Mouse (Mus musculus): ENCODE measurements around the gene Sik3. TPM values are rescaled to one million over a fixed set of nuclear protein-coding genes. Genes with fewer than 3 reads are reported as not detected.

Gene Sik3
- polyA plus RNA-seq, 1 experiment from 2014 or later, result 10.8 TPM

DNA sequence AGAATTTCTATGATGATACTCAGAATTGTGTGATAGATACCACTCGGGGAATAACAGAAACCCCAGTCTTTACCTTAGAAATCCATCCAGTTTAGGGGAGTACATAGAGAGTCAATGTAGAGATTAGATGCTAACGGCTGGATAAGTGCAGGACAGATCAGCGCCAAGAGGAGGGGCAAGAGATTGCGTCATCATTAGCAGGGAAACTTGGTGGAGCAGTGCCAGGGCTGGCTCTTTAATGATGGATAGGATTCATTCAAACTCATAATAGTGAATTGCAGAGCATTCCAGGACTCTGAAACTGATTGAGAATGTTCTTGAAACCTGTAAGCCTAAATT is 27.4 kb upstream of the Sik3 start:
- H3K36me3 ChIP-seq (ENCODE audit: control insufficient read depth, insufficient read depth, low read length), result no peaks in the 10 kb centered on the region
- DNase-seq (ENCODE audit: low spot score), result peak; percentile 40

DNA sequence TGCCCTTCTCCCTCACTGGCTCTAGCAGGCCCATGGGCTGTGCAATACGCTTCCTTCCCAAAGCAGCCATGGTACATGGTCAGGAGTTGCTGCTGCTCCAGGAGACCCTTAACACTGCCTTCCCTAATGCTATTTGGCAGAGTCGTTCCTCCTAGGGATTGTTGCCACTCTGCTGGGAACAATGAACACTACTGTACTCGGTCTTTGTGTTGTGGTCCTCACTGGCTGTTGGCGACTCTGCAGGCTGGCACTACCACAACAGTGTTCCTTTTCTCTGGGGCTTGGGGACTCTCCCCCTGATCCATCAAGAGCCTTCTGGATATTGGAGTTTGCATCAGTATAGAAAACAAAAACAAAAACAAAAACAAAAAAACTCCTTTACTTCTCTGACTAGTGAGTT is 13.6 kb upstream of the Sik3 start:
- Histone ChIP-seq H3K27ac (ENCODE audit: low read depth, low read length) (no peak overlapping the region), H3K27me3 (ENCODE audit: control insufficient read depth, insufficient read depth, low read length) (no peaks in the 10 kb centered on the region), H3K9me3 (ENCODE audit: control insufficient read depth, low read length) (no peaks in the 10 kb centered on the region), H3K4me2 (ENCODE audit: low read depth) (no peak overlapping the region), H3K9ac (ENCODE audit: low read length) (no peak overlapping the region), H3K4me1 (ENCODE audit: control insufficient read depth, insufficient read depth, low read length) (no peaks in the 10 kb centered on the region), H3K36me3 (ENCODE audit: control insufficient read depth, insufficient read depth, low read length) (no peaks in the 10 kb centered on the region), H3K4me3 (ENCODE audit: low read depth, low read length) (no peak overlapping the region)
- 78% methylated on average over 4 of the region's 4 CpGs for WGBS
- ATAC-seq (ENCODE audit: insufficient read depth, low FRiP score, low TSS enrichment), result no peak
- DNase-seq (ENCODE audit: low spot score), result no peak

More for the DNA sequence above, 27.4 kb upstream of the Sik3 start:
- 1% methylated on average over 4 of the region's 4 CpGs for WGBS
- peak overlapping the region; percentile 98 for H3K9ac ChIP-seq (ENCODE audit: low read length)
- H3K27ac ChIP-seq (ENCODE audit: low read depth, low read length), result peak overlapping the region; percentile 93
- peak overlapping the region; percentile 71 for H3K4me2 ChIP-seq (ENCODE audit: low read depth)
- no peaks in the 10 kb centered on the region for H3K27me3 ChIP-seq (ENCODE audit: control insufficient read depth, insufficient read depth, low read length)
- peak; percentile 43 for ATAC-seq (ENCODE audit: insufficient read depth, low FRiP score, low TSS enrichment)
- no peaks in the 10 kb centered on the region for H3K9me3 ChIP-seq (ENCODE audit: control insufficient read depth, low read length)
- peak overlapping the region; percentile 98 for H3K4me3 ChIP-seq (ENCODE audit: low read depth, low read length)
- peaks cover 8% of the 10 kb centered on the region for H3K4me1 ChIP-seq (ENCODE audit: control insufficient read depth, insufficient read depth, low read length)

DNA sequence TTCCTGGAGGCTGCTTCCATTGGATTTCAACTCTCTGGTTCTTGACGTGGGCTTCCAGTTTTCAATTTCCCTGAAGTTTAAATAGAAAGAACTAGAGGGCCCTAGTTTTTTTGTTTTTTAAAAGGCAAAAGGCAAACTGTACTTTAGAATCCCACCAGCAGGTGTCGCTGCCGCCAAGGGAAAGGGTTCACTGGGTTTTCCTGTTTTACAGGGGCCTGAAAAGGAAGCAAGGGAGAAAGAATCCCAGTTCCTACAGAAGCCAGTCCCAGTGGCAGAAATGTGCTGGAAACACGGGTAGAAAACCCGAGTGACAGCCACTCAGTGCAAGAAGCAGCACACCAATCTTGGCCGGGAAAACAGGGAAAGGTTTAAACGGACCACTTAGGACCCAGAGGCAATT is 8.9 kb upstream of the Sik3 start:
- H3K27me3 ChIP-seq (ENCODE audit: control insufficient read depth, insufficient read depth, low read length), result no peaks in the 10 kb centered on the region
- 13% methylated on average over 7 of the region's 7 CpGs for WGBS
- no peak overlapping the region for H3K27ac ChIP-seq (ENCODE audit: low read depth, low read length)
- H3K9me3 ChIP-seq (ENCODE audit: control insufficient read depth, low read length), result no peaks in the 10 kb centered on the region
- ATAC-seq (ENCODE audit: insufficient read depth, low FRiP score, low TSS enrichment), result no peak
- no peak overlapping the region for H3K9ac ChIP-seq (ENCODE audit: low read length)
- H3K4me3 ChIP-seq (ENCODE audit: low read depth, low read length), result no peak overlapping the region
- no peak overlapping the region for H3K4me2 ChIP-seq (ENCODE audit: low read depth)
- no peaks in the 10 kb centered on the region for H3K36me3 ChIP-seq (ENCODE audit: control insufficient read depth, insufficient read depth, low read length)
- peak; percentile 86 for DNase-seq (ENCODE audit: low spot score)
- H3K4me1 ChIP-seq (ENCODE audit: control insufficient read depth, insufficient read depth, low read length), result no peaks in the 10 kb centered on the region

DNA sequence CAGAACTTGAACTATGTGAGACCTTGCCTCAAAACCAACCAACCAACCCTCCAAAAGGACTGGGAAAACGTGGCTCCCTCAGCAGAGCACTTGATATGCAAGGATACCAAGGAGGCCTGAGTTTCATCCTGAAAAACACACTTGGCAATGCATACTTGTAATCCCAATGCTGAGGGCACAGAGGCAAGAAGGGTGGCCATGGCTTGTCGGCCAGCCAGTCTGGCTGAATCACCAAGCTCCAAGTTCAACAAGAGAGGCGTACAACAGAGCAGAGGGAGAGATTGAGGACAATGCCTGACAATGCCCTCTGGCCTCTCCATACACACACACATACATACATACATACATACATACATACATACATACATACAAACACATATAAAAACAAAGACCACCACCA is 8.1 kb upstream of the Sik3 start:
- H3K9me3 ChIP-seq (ENCODE audit: control insufficient read depth, low read length), result no peaks in the 10 kb centered on the region
- 69% methylated on average over 3 of the region's 3 CpGs for WGBS
- H3K4me3 ChIP-seq (ENCODE audit: low read depth, low read length), result no peak overlapping the region
- ATAC-seq (ENCODE audit: insufficient read depth, low FRiP score, low TSS enrichment) (no peak), DNase-seq (ENCODE audit: low spot score) (no peak)
- H3K4me1 ChIP-seq (ENCODE audit: control insufficient read depth, insufficient read depth, low read length), result no peaks in the 10 kb centered on the region
- H3K4me2 ChIP-seq (ENCODE audit: low read depth), result no peak overlapping the region
- H3K27me3 ChIP-seq (ENCODE audit: control insufficient read depth, insufficient read depth, low read length), result no peaks in the 10 kb centered on the region
- no peak overlapping the region for H3K27ac ChIP-seq (ENCODE audit: low read depth, low read length)
- H3K9ac ChIP-seq (ENCODE audit: low read length), result no peak overlapping the region
- no peaks in the 10 kb centered on the region for H3K36me3 ChIP-seq (ENCODE audit: control insufficient read depth, insufficient read depth, low read length)

DNA sequence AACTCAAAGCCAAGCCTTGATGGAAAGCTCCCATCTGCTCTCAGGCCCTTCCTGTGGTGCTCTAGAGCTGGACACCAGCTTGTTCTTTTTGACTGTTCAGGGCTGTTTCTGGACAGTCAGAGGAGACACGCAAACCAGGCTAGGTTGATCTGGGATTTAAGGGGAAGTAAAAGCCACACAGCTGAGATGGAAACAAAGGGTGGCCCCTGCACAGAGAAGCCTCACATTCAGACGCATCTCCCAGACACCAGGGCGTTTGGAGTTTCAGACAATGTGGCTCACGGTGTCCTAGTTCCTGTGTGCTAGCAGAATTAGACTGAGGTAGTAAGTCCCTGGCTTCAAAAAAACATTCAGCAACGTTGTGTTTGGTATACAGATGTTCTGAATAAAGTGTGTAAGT is 6.4 kb upstream of the Sik3 start:
- Histone ChIP-seq H3K27me3 (ENCODE audit: control insufficient read depth, insufficient read depth, low read length) (no peaks in the 10 kb centered on the region), H3K9ac (ENCODE audit: low read length) (no peak overlapping the region), H3K4me3 (ENCODE audit: low read depth, low read length) (no peak overlapping the region), H3K27ac (ENCODE audit: low read depth, low read length) (no peak overlapping the region), H3K36me3 (ENCODE audit: control insufficient read depth, insufficient read depth, low read length) (no peaks in the 10 kb centered on the region), H3K4me2 (ENCODE audit: low read depth) (no peak overlapping the region), H3K4me1 (ENCODE audit: control insufficient read depth, insufficient read depth, low read length) (no peaks in the 10 kb centered on the region), H3K9me3 (ENCODE audit: control insufficient read depth, low read length) (no peaks in the 10 kb centered on the region)
- ATAC-seq (ENCODE audit: insufficient read depth, low FRiP score, low TSS enrichment) (no peak), DNase-seq (ENCODE audit: low spot score) (no peak)
- 75% methylated on average over 5 of the region's 5 CpGs for WGBS

DNA sequence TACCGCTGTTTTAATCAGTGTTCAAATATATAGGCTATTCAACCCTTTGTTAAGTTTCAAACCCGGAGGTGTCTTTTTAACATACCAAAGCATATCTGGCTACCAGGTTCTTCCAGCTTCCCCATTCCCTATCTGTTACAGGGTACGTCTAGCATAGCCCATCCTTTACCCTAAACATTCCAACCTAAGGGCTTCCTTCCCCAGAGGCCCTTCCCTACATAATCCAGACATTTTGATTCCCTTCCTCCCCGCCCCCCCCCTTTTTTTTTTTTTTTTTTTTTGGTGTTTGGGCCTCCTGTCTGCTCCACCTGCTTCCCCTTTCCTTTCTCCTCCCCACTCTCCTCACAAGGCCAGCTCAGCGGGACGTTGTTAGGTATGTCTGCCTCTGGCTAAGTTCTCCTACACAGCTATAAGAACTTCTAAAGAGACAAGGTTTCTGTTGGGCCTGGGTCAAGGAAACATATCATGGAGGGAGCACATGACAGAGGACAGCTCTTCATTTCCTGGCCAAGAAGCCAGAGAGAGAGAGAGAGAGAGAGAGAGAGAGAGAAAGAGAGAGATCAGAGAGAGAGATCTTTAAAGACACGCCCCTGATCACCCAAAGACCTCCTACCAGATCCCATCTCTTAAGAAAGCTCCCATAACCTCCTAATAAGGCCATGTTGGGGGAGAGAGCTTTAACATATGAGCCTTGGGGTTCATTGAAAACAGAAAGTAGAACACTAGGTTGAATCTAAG is 3.5 kb upstream of the Sik3 start:
- H3K27me3 ChIP-seq (ENCODE audit: control insufficient read depth, insufficient read depth, low read length), result no peaks in the 10 kb centered on the region
- no peak overlapping the region for H3K9ac ChIP-seq (ENCODE audit: low read length)
- peaks cover 7% of the 10 kb centered on the region for H3K4me1 ChIP-seq (ENCODE audit: control insufficient read depth, insufficient read depth, low read length)
- no peaks in the 10 kb centered on the region for H3K9me3 ChIP-seq (ENCODE audit: control insufficient read depth, low read length)
- H3K4me2 ChIP-seq (ENCODE audit: low read depth), result no peak overlapping the region
- H3K27ac ChIP-seq (ENCODE audit: low read depth, low read length), result no peak overlapping the region
- DNase-seq (ENCODE audit: low spot score) (no peak), ATAC-seq (ENCODE audit: insufficient read depth, low FRiP score, low TSS enrichment) (no peak)
- H3K4me3 ChIP-seq (ENCODE audit: low read depth, low read length), result no peak overlapping the region
- no peaks in the 10 kb centered on the region for H3K36me3 ChIP-seq (ENCODE audit: control insufficient read depth, insufficient read depth, low read length)
- 75% methylated on average over 7 of the region's 7 CpGs for WGBS

DNA sequence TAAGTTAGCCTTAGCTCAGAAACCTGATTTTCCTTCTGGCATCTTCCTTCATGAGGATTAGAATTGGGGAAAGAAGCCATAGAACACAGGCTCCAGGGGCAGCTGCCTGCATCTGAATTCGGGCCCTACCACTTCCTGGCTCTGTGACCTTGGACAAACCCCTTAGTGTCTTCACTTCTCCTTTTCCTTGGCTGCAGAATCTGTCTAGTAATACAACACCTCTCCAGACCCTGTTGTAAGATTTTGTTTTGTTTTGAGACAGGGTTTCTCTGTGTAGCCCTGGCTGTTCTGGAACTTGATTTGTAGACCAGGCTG is 3.0 kb upstream of the Sik3 start:
- no peak for DNase-seq (ENCODE audit: low spot score)
- H3K4me1 ChIP-seq (ENCODE audit: control insufficient read depth, insufficient read depth, low read length), result peaks cover 10% of the 10 kb centered on the region
- no peak overlapping the region for H3K9ac ChIP-seq (ENCODE audit: low read length)
- no peak overlapping the region for H3K27ac ChIP-seq (ENCODE audit: low read depth, low read length)
- no peaks in the 10 kb centered on the region for H3K36me3 ChIP-seq (ENCODE audit: control insufficient read depth, insufficient read depth, low read length)
- ATAC-seq (ENCODE audit: insufficient read depth, low FRiP score, low TSS enrichment), result no peak
- H3K4me3 ChIP-seq (ENCODE audit: low read depth, low read length), result no peak overlapping the region
- no peaks in the 10 kb centered on the region for H3K9me3 ChIP-seq (ENCODE audit: control insufficient read depth, low read length)
- H3K4me2 ChIP-seq (ENCODE audit: low read depth), result no peak overlapping the region
- 84% methylated on average over 1 of the region's 1 CpGs for WGBS
- no peaks in the 10 kb centered on the region for H3K27me3 ChIP-seq (ENCODE audit: control insufficient read depth, insufficient read depth, low read length)

DNA sequence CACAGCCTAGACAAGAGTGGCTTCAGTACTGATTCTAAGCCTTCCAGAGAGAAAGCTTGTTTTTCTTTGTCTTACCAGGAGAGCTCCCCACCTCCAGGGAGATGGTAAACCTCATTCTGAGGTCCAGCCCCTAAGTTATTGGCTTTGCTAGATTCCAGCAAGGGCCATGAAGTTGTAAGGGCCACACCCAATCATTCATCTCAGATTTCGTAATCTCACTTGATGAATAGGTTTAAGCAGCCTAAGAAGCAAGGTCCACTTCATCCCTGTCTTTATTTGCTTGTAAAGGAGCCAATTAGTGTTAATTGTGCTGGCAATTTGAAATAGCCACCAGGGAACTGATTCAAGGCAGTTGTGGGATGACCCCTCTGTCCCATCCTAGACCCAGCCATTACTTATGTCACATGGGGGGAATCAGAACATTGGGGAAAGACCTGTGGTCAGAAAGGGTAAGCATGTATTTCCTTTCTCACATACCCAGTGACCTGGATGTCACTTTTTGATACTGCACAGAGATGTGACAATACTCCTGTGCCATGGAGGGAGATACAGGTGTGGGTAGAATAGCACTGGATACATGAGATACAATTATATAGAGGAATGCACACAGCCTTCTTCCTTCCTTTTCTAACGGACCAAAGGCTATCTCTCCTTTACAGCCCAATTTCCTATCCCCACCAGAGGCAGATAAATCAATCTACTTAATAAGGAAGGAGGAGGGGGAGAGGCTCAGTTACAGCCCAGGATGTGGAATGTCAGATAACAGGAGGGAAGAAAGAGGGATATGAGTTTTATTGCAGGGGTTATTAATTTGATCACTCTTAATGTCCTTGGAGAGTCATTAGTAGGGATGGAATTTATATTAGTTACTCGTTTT is 1.3 kb upstream of the Sik3 start:
- H3K9me3 ChIP-seq (ENCODE audit: control insufficient read depth, low read length), result no peaks in the 10 kb centered on the region
- H3K4me1 ChIP-seq (ENCODE audit: control insufficient read depth, insufficient read depth, low read length), result peaks cover 15% of the 10 kb centered on the region
- no peaks in the 10 kb centered on the region for H3K36me3 ChIP-seq (ENCODE audit: control insufficient read depth, insufficient read depth, low read length)
- peak overlapping the region; percentile 35; the same call in 1 of the 2 replicates for H3K4me2 ChIP-seq (ENCODE audit: low read depth)
- H3K27ac ChIP-seq (ENCODE audit: low read depth, low read length), result no peak overlapping the region
- no peaks in the 10 kb centered on the region for H3K27me3 ChIP-seq (ENCODE audit: control insufficient read depth, insufficient read depth, low read length)
- 36% methylated on average over 3 of the region's 3 CpGs for WGBS
- no peak overlapping the region for H3K4me3 ChIP-seq (ENCODE audit: low read depth, low read length)
- H3K9ac ChIP-seq (ENCODE audit: low read length), result no peak overlapping the region
- no peak for ATAC-seq (ENCODE audit: insufficient read depth, low FRiP score, low TSS enrichment)
- DNase-seq (ENCODE audit: low spot score), result no peak

Measured in neural tube, embryonic 11.5 days (tissue).